Mouse (Mus musculus): ENCODE results near the gene Rock2. TPM values are rescaled to one million over a fixed set of nuclear protein-coding genes. Genes with fewer than 3 reads are reported as not detected.

The Rock2 gene
- polyA plus RNA-seq, 1 experiment from 2014 or later = 17.8 TPM

DNA sequence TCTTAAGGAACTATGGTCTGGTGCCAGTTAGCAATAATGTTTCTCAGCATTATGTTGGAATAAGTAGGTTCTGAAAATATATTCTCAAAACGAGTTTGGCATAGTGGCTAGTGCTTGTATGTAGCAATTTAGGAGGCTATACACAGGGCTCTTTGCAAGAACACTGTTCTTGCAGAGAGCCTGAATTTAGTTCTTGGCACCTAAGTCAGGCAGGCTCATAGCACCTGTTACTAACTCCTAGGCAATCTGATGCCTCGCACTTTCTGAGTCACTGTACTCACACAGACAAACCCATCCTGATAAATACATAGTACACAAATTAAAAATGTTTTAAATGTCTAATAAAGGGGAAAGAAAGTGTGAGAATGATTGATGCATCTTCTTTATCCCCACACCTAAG is 33.2 kb downstream of the Rock2 start:
- Histone ChIP-seq H3K9me3 (ENCODE audit: control insufficient read depth, low read length) (no peaks in the 10 kb centered on the region), H3K9ac (replicated peaks; ENCODE audit: low read length) (no peak overlapping the region), H3K4me1 (ENCODE audit: control insufficient read depth, insufficient read depth, low read length) (no peaks in the 10 kb centered on the region), H3K27me3 (ENCODE audit: control insufficient read depth, insufficient read depth, low read length) (no peaks in the 10 kb centered on the region), H3K27ac (replicated peaks; ENCODE audit: low read depth, low read length) (no peak overlapping the region), H3K4me2 (ENCODE audit: low read length) (no peak overlapping the region), H3K36me3 (ENCODE audit: control insufficient read depth, insufficient read depth, low read length) (peaks cover 7% of the 10 kb centered on the region), H3K4me3 (replicated peaks; ENCODE audit: low read depth, low read length) (no peak overlapping the region)
- no peak for ATAC-seq (ENCODE audit: low FRiP score, low TSS enrichment)
- WGBS = 95% methylated on average over 2 of the region's 2 CpGs
- DNase-seq = no peak

GRCm38 (mm10) chr12:16934423-16934822 is 39.7 kb downstream of the Rock2 start:
- 97% methylated on average over 1 of the region's 1 CpGs for WGBS
- Histone ChIP-seq H3K4me3 (replicated peaks; ENCODE audit: low read depth, low read length) (no peak overlapping the region), H3K36me3 (ENCODE audit: control insufficient read depth, insufficient read depth, low read length) (peaks cover 5% of the 10 kb centered on the region), H3K27ac (replicated peaks; ENCODE audit: low read depth, low read length) (no peak overlapping the region), H3K4me2 (ENCODE audit: low read length) (no peak overlapping the region), H3K9me3 (ENCODE audit: control insufficient read depth, low read length) (no peaks in the 10 kb centered on the region), H3K27me3 (ENCODE audit: control insufficient read depth, insufficient read depth, low read length) (no peaks in the 10 kb centered on the region), H3K4me1 (ENCODE audit: control insufficient read depth, insufficient read depth, low read length) (no peaks in the 10 kb centered on the region), H3K9ac (replicated peaks; ENCODE audit: low read length) (no peak overlapping the region)
- no peak for DNase-seq
- ATAC-seq (ENCODE audit: low FRiP score, low TSS enrichment) = no peak

DNA sequence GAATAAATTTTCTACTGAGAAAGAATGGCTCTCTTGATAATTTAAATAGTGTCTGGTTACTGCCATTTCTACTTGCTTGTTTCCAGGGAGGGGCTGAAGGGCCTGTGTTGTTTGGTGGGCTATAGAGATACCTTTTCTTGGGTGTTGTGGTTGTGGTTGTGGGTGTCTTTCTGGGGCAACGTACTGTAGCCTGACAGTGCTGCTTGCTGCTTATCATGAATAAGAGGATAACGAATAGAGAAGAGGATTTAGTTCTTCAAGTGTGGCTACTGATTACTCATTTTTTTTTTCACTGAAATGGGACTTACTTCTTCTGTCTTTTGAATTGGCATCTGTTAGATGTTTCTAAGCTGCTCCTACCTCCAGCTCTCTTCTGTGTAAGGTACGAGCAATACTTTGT is 47.3 kb downstream of the Rock2 start:
- 82% methylated on average over 3 of the region's 3 CpGs for WGBS
- DNase-seq = no peak
- ATAC-seq (ENCODE audit: low FRiP score, low TSS enrichment) = no peak
- Histone ChIP-seq H3K27me3 (ENCODE audit: control insufficient read depth, insufficient read depth, low read length) (no peaks in the 10 kb centered on the region), H3K27ac (replicated peaks; ENCODE audit: low read depth, low read length) (no peak overlapping the region), H3K4me2 (ENCODE audit: low read length) (no peak overlapping the region), H3K4me3 (replicated peaks; ENCODE audit: low read depth, low read length) (no peak overlapping the region), H3K4me1 (ENCODE audit: control insufficient read depth, insufficient read depth, low read length) (no peaks in the 10 kb centered on the region), H3K9me3 (ENCODE audit: control insufficient read depth, low read length) (no peaks in the 10 kb centered on the region), H3K9ac (replicated peaks; ENCODE audit: low read length) (no peak overlapping the region), H3K36me3 (ENCODE audit: control insufficient read depth, insufficient read depth, low read length) (peaks cover 11% of the 10 kb centered on the region; the same call in 1 of the 2 replicates)

DNA sequence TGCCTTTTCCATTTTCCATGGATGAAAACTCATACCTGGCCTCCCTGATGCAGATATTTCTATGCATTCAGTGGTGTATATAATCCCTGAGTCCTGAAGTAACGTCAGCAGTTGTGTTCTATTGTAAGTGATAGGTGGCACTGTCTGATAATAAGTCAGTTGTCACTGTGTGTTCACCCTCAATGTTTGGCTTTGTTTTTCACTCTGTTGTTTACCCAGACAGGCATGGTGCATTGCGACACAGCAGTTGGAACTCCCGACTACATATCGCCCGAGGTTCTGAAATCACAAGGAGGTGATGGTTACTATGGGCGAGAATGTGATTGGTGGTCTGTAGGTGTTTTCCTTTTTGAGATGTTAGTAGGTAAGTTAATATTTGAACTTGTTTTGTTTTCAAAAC is 53.5 kb downstream of the Rock2 start:
- Histone ChIP-seq H3K27me3 (ENCODE audit: control insufficient read depth, insufficient read depth, low read length) (no peaks in the 10 kb centered on the region), H3K4me2 (ENCODE audit: low read length) (no peak overlapping the region), H3K27ac (replicated peaks; ENCODE audit: low read depth, low read length) (no peak overlapping the region), H3K36me3 (ENCODE audit: control insufficient read depth, insufficient read depth, low read length) (peaks cover 26% of the 10 kb centered on the region), H3K4me1 (ENCODE audit: control insufficient read depth, insufficient read depth, low read length) (no peaks in the 10 kb centered on the region), H3K9me3 (ENCODE audit: control insufficient read depth, low read length) (no peaks in the 10 kb centered on the region), H3K9ac (replicated peaks; ENCODE audit: low read length) (no peak overlapping the region), H3K4me3 (replicated peaks; ENCODE audit: low read depth, low read length) (no peak overlapping the region)
- WGBS = 91% methylated on average over 6 of the region's 6 CpGs
- no peak for ATAC-seq (ENCODE audit: low FRiP score, low TSS enrichment)
- no peak for DNase-seq

DNA sequence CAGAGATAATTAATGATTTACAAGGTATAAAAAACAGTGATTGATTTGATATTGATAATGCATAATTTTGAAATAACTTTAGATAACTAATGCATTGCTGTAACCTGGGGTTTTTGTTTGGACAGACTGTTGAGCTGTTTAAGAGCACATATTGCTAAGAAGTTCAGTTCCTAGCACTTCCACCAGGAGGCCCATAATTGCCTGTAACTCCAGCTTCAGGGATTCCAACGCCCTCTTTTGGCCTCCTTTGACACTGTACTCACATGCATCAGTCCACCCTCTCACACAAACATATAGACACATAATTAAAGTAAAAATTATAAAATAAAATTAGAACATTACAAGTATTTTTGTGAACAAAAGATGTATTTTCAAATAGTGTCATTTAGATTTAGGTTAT is 64.2 kb downstream of the Rock2 start:
- H3K27me3 ChIP-seq (ENCODE audit: control insufficient read depth, insufficient read depth, low read length) = no peaks in the 10 kb centered on the region
- DNase-seq (peak; percentile 25), ATAC-seq (ENCODE audit: low FRiP score, low TSS enrichment) (no peak)
- peaks cover 54% of the 10 kb centered on the region for H3K36me3 ChIP-seq (ENCODE audit: control insufficient read depth, insufficient read depth, low read length)
- no peaks in the 10 kb centered on the region for H3K9me3 ChIP-seq (ENCODE audit: control insufficient read depth, low read length)
- H3K4me1 ChIP-seq (ENCODE audit: control insufficient read depth, insufficient read depth, low read length) = no peaks in the 10 kb centered on the region
- H3K4me2 ChIP-seq (ENCODE audit: low read length) = no peak overlapping the region
- H3K27ac ChIP-seq (replicated peaks; ENCODE audit: low read depth, low read length) = no peak overlapping the region
- no peak overlapping the region for H3K9ac ChIP-seq (replicated peaks; ENCODE audit: low read length)
- 76% methylated on average over 1 of the region's 1 CpGs for WGBS
- no peak overlapping the region for H3K4me3 ChIP-seq (replicated peaks; ENCODE audit: low read depth, low read length)

DNA sequence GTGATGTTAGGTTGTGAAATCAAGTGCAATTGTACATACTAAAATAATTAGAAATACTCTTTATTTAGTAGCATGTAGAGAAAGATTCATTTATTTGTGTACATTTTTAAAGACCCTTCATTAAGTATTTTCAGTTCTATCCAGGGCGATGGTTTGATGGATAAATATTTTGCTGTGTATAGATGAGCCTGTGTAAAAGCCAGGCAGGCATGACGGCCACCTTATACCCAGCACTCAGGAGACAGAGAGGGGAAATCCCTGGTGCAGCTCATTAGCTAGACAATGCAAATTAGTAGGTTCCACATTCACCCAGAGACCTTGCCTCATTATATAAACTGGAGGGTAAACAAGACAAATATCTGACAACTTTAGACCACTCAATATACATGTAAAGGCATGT is 68.7 kb downstream of the Rock2 start:
- no peak overlapping the region for H3K9ac ChIP-seq (replicated peaks; ENCODE audit: low read length)
- H3K27me3 ChIP-seq (ENCODE audit: control insufficient read depth, insufficient read depth, low read length) = no peaks in the 10 kb centered on the region
- H3K4me1 ChIP-seq (ENCODE audit: control insufficient read depth, insufficient read depth, low read length) = no peaks in the 10 kb centered on the region
- no peak overlapping the region for H3K4me3 ChIP-seq (replicated peaks; ENCODE audit: low read depth, low read length)
- no peak overlapping the region for H3K4me2 ChIP-seq (ENCODE audit: low read length)
- WGBS = 64% methylated on average over 2 of the region's 2 CpGs
- H3K36me3 ChIP-seq (ENCODE audit: control insufficient read depth, insufficient read depth, low read length) = peaks cover 47% of the 10 kb centered on the region
- no peak for ATAC-seq (ENCODE audit: low FRiP score, low TSS enrichment)
- H3K27ac ChIP-seq (replicated peaks; ENCODE audit: low read depth, low read length) = no peak overlapping the region
- no peak for DNase-seq
- no peaks in the 10 kb centered on the region for H3K9me3 ChIP-seq (ENCODE audit: control insufficient read depth, low read length)

- DNase-seq = no peak
- H3K4me1 ChIP-seq (ENCODE audit: control insufficient read depth, insufficient read depth, low read length) = no peaks in the 10 kb centered on the region
- H3K27ac ChIP-seq (replicated peaks; ENCODE audit: low read depth, low read length) = no peak overlapping the region
- 98% methylated on average over 2 of the region's 2 CpGs for WGBS
- no peaks in the 10 kb centered on the region for H3K27me3 ChIP-seq (ENCODE audit: control insufficient read depth, insufficient read depth, low read length)
- H3K4me3 ChIP-seq (replicated peaks; ENCODE audit: low read depth, low read length) = no peak overlapping the region
- H3K4me2 ChIP-seq (ENCODE audit: low read length) = no peak overlapping the region
- H3K9ac ChIP-seq (replicated peaks; ENCODE audit: low read length) = no peak overlapping the region
- H3K36me3 ChIP-seq (ENCODE audit: control insufficient read depth, insufficient read depth, low read length) = peaks cover 42% of the 10 kb centered on the region
- no peak for ATAC-seq (ENCODE audit: low FRiP score, low TSS enrichment)
- no peaks in the 10 kb centered on the region for H3K9me3 ChIP-seq (ENCODE audit: control insufficient read depth, low read length)
Measured at GRCm38 (mm10) chr12:16966811-16967210, 72.1 kb downstream of the Rock2 start.

GRCm38 (mm10) chr12:16977120-16977519 is 82.4 kb downstream of the Rock2 start:
- DNase-seq = no peak
- H3K36me3 ChIP-seq (ENCODE audit: control insufficient read depth, insufficient read depth, low read length) = peaks cover 86% of the 10 kb centered on the region
- H3K9ac ChIP-seq (replicated peaks; ENCODE audit: low read length) = no peak overlapping the region
- H3K9me3 ChIP-seq (ENCODE audit: control insufficient read depth, low read length) = no peaks in the 10 kb centered on the region
- ATAC-seq (ENCODE audit: low FRiP score, low TSS enrichment) = no peak
- H3K27me3 ChIP-seq (ENCODE audit: control insufficient read depth, insufficient read depth, low read length) = no peaks in the 10 kb centered on the region
- no peak overlapping the region for H3K4me3 ChIP-seq (replicated peaks; ENCODE audit: low read depth, low read length)
- no peak overlapping the region for H3K27ac ChIP-seq (replicated peaks; ENCODE audit: low read depth, low read length)
- H3K4me2 ChIP-seq (ENCODE audit: low read length) = no peak overlapping the region
- no peaks in the 10 kb centered on the region for H3K4me1 ChIP-seq (ENCODE audit: control insufficient read depth, insufficient read depth, low read length)

DNA sequence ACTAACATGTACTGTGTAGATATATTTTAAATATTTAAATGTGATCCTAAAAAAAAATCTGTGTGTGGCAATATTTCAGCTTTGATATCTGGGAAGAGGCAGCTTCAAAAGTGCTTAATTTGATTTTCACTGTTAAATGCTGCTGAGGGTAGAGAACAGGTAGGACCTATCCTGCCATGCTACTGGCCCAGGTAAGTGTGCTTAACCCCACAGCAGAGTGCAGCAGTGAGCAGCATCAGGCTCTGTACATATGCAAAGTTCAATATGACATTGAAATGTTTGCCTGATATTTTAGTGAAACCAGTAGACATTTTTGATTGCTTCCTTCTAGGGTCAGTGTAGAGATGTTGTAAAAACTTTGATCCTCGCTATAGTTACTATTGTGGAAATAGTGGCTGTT is 91.1 kb downstream of the Rock2 start:
- WGBS = 97% methylated on average over 1 of the region's 1 CpGs
- DNase-seq (no peak), ATAC-seq (ENCODE audit: low FRiP score, low TSS enrichment) (no peak)
- Histone ChIP-seq H3K4me1 (ENCODE audit: control insufficient read depth, insufficient read depth, low read length) (no peaks in the 10 kb centered on the region), H3K36me3 (ENCODE audit: control insufficient read depth, insufficient read depth, low read length) (peaks cover 42% of the 10 kb centered on the region), H3K9ac (replicated peaks; ENCODE audit: low read length) (no peak overlapping the region), H3K27ac (replicated peaks; ENCODE audit: low read depth, low read length) (no peak overlapping the region), H3K4me2 (ENCODE audit: low read length) (no peak overlapping the region), H3K9me3 (ENCODE audit: control insufficient read depth, low read length) (no peaks in the 10 kb centered on the region), H3K4me3 (replicated peaks; ENCODE audit: low read depth, low read length) (no peak overlapping the region), H3K27me3 (ENCODE audit: control insufficient read depth, insufficient read depth, low read length) (no peaks in the 10 kb centered on the region)
